Mouse (Mus musculus): ENCODE results near the gene Bmx.

Bmx gene

DNA sequence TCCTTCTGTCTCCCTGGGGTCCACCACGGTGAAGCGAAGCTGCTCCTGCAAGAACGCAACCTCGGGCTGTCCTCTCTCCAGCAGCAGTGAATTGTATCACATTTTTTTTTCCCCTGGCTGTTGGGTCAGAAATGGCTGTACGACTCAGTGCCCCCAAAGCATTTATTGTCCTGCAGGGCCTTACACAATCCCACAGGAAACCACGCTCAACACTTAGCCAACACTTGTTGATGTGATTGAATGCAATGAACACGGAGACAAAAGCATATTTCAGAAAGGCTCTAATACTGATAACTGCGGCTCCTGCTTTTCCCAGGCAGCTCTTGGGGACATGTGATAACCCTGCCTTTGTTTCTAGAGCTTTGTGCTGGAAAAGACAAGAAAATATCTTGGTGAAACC, at the start of gene Bmx:
Gene Bmx (minus strand): TSS at position 137 of the 400 bp plus-strand sequence.
- no peak for DNase-seq (ENCODE audit: low spot score)

DNA sequence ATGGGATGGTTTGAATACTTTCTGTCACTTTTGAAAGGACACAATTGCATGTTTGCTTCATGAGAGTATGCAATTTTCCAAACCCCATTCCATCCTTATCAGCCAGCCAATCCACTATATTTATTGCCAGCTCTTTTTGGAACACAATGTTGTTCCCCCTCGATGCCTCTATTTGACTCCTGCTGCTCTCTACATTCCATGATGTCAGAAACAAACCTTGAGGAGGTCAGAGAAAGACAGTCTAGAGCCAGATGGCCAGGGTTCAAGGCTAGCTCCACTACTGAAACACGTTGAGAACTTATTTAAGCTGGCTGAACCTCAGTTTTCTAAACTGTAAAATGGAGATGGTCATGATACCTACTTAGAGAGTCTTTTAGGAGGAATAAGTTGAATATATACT, 48.3 kb upstream of the Bmx start:
- DNase-seq (ENCODE audit: low spot score): no peak

- no peak for DNase-seq (ENCODE audit: low spot score)
Observed at GRCm38 (mm10) chrX:164291147-164291546, 33.2 kb upstream of the Bmx start.

- DNase-seq (ENCODE audit: low spot score): no peak
Observed at GRCm38 (mm10) chrX:164287077-164287476, 29.1 kb upstream of the Bmx start.

GRCm38 (mm10) chrX:164283808-164284207, 25.8 kb upstream of the Bmx start:
- DNase-seq (ENCODE audit: low spot score): no peak

- DNase-seq (ENCODE audit: low spot score): no peak
Observed at GRCm38 (mm10) chrX:164280918-164281647, 23.1 kb upstream of the Bmx start.

GRCm38 (mm10) chrX:164275536-164275935, 17.5 kb upstream of the Bmx start:
- DNase-seq (ENCODE audit: low spot score): no peak

DNA sequence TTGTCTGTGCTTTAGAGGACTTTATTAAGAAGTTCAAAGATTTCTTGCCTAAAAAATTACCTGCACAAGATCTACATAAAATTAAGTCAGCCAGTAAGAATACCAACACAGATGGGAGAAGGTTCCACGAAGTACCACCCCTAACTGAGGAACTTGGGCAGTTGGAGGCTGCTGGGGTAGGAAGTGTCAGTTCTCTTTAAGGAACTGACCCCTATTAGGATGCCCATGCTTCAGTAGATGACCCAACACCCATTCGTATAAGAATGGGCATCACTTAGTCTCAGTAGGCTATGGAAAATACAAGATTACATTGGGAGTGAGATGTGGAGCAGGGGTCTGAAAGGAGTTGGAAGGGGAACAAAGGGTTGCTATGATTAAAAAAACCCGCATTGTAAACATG, 12.6 kb upstream of the Bmx start:
- DNase-seq (ENCODE audit: low spot score): no peak

GRCm38 (mm10) chrX:164269285-164269761, 11.3 kb upstream of the Bmx start, which contains the start of gene Pir:
TSS of gene Pir (plus strand) at chrX:164269371.
- peak; percentile 13 for DNase-seq (ENCODE audit: low spot score)

DNA sequence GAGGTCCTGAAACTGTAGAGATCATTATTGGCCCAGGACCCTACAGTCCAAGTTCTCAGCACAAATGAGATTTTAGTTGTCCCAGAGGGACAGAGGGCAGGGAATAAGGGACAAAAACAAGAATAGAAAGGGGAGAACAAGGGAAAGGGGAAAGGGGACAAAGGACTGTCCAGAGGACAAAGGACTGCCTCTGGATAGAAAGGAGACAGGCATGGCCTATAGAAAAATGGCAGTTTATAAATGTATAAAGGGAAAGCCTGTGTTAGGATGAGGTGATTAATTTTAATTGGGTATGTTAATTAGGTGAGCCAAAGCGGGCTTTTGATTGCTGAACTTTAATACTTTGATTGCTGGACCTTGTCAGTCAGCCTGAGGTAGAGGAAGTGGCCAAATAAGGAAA, 6.9 kb upstream of the Bmx start:
- DNase-seq (ENCODE audit: low spot score): no peak

DNA sequence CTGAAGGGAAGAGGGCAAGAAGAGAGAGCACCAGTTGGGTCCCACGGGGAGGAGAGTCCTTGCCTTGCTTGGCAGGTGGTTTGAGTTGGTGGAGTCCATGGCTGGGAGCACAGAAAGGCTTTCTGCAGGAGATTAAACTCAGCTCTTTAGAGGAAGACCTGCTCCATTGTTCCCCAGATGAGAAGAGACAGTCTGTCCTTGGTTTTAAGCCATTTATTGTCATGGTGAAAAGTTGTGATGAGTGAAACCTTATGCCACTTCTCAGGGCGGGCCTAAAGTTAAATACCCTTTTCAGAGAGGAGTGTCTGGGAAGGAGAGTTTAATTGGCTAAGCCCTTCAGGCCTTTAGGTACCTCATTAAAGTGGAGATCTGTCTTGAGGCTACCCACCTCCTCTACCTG, 4.3 kb upstream of the Bmx start:
- DNase-seq (ENCODE audit: low spot score): no peak

- no peak for DNase-seq (ENCODE audit: low spot score)
Observed at GRCm38 (mm10) chrX:164258662-164259061, 669 bp upstream of the Bmx start.

DNA sequence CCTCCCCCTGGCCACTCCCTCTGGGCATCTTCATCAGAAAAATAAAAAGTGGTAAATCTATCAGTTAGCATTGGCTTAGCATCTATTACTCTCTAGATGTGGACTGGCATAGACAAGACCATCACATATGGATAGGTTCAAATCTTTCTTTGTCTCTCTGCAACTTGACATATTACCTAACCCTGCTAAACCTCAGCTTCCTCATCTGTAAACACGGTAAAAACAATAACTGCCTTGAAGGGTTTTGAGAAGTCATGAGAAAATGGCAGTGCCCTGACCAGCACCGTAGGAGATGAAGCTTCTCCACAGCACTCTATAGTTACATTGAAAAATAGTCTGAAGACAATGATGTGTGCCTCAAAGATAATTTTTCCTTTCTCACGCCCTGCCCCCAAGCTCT, 1.5 kb downstream of the Bmx start:
- no peak for DNase-seq (ENCODE audit: low spot score)

DNA sequence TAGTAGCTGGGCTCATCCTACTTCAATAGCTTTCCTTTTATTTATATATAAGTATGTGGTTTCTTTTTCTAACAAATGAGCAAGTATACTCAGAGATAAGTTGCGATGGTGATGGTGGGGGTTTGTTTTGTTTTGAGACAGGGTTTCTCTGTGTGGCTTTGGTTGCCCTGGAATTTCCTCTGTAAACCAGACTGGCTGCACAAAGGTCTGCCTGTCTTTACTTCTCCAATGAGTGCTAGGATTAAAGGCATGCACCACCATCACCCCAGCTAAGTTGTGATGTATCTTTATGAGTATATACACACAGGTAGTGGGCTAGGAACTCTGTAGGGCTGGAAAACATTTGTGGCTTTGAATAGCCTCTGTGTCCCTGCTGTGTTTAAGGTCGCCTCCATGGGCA, 11.3 kb downstream of the Bmx start:
- DNase-seq (ENCODE audit: low spot score): no peak

GRCm38 (mm10) chrX:164245714-164246113, 12.3 kb downstream of the Bmx start:
- DNase-seq (ENCODE audit: low spot score): no peak

- DNase-seq (ENCODE audit: low spot score): no peak
Observed at GRCm38 (mm10) chrX:164233380-164233779, 24.6 kb downstream of the Bmx start.

DNA sequence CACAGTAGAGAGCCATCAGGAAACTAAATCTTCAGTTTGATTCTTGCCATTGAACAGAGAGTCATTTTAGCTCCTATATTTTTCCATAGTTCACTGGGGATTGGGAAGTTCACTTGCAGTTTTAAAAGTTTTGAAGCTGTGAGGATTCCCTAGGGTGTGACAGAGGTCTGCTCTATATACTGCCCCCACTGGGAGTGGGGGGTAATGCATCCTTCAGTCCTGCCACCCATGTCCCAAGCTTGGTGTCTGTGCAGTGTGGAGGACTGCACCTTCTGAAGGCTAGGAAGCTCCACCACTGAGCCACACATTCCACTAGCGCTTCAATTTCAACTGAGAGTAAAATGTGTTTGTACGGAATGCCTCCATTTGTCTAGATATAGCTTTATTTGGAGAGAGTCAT, 36.0 kb downstream of the Bmx start:
- no peak for DNase-seq (ENCODE audit: low spot score)

DNA sequence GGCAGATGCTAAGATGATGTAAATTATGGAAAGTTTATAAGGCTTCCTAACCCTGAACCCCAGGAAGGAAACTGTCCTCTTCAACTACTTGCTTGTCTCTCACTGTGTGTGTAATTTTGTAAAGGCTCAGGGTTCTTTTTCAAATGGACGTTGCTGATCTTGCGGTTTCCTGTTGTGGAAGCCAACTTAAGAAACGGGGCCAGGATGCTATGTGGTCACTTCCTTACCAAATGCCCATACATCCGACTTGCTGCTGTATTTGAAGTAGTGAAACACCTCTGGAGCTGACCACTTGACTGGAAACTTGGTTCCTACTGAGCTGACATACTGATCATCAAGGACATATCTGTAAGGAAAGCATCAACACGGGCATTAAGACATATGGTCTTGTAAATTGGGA, 57.4 kb downstream of the Bmx start:
- no peak for DNase-seq (ENCODE audit: low spot score)

DNA sequence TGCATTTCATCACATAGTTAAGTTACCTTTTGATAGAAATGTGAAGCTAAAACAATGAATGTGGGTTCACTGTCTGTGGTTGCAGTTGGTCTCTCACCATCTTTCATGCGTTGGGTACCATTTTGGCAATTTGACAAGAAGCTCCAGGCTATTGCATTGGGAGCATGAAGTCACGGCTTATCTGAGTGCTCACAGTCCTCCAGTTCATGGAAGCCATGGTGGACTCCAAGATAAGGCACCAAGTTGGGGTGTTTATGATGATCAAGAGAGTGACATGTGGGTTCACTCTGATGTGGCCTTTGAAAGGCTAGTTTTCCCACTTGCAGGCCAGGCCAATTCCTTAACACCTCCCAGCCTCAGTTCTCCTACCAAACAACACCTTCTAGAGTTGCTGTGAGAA, 60.3 kb downstream of the Bmx start:
- no peak for DNase-seq (ENCODE audit: low spot score)

- DNase-seq (ENCODE audit: low spot score): no peak
Observed at GRCm38 (mm10) chrX:164189880-164190279, 68.1 kb downstream of the Bmx start.

DNA sequence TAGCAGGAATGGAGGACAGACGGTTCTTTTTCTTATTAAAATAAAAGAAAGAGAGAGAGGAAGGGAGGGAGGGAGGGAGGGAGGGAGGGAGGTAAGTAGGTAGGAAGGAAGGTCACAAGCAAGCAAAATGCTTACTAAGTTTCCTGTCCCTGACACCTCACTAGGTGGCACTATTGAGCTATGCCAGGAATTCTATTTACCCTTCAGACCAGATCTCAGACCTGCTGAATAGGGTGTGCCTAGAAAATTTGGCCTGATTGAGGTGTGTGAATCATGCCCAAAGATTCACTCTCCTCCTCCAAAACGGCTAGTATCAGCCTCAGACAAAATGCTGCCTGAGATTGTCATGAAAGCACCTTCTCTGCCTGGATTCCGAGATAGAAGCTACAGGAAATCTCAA, 74.1 kb downstream of the Bmx start:
- DNase-seq (ENCODE audit: low spot score): no peak

DNA sequence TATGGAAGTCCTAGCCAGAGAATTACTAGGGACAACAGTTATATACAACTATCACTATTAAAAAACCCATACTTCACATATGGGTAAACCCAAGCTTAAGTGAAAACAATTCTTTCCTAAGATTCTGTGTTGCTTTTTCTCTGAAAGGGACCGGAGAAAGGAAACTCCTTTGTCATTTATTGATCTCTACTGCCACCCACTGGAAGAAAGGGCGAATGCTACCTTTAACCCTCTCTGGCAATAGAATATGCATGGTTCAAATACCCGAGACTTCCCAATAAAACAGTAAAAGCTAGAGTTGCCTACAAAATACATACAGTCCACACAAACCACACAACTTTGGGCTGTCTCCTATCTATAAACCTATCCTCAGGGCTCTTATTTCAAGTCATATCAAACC, 78.2 kb downstream of the Bmx start:
- DNase-seq (ENCODE audit: low spot score): no peak

- DNase-seq (ENCODE audit: low spot score): no peak
Observed at GRCm38 (mm10) chrX:164178856-164179255, 79.1 kb downstream of the Bmx start.

GRCm38 (mm10) chrX:164175780-164176179, 82.2 kb downstream of the Bmx start:
- no peak for DNase-seq (ENCODE audit: low spot score)

Measured in ovary, postnatal 10 days (tissue).